Comparison of ENCODE assay signal across 9 mouse cellular contexts in genomic region chrX:14206112-14206875, GRCm38 (mm10). TPM values are rescaled to one million over a fixed set of nuclear protein-coding genes. Genes with fewer than 3 reads are reported as not detected.
DNase-seq lines count a peak whose midpoint lies in the region; ATAC-seq and TF ChIP-seq lines count a peak whose summit lies in the region.
"Had no signal": no experiment of that assay in that cellular context is flagged by ENCODE, and none has a peak within 500 bp of the region (broad histone marks: within the 10 kb centered on the region; RNA-seq: fewer than 3 reads in every experiment).

No protein-coding gene starts in this region.

- H3K36me3 ChIP-seq in lung, embryonic 16.5 days (ENCODE audit: control insufficient read depth, insufficient read depth, low read length): no peaks in the 10 kb centered on the region
- no peaks in the 10 kb centered on the region for H3K36me3 ChIP-seq in heart, postnatal 0 days (replicated peaks; ENCODE audit: control insufficient read depth, insufficient read depth, low read length)

- no peak overlapping the region for H3K4me3 ChIP-seq in lung, embryonic 16.5 days (ENCODE audit: low read length)
- no peak overlapping the region for H3K4me3 ChIP-seq in heart, postnatal 0 days (ENCODE audit: low read depth, low read length)

- H3K9ac ChIP-seq in lung, embryonic 16.5 days (ENCODE audit: low read length): no peak overlapping the region
- H3K9ac ChIP-seq in heart, postnatal 0 days (replicated peaks; ENCODE audit: low read depth, low read length): no peak overlapping the region

- no peak overlapping the region for H3K4me2 ChIP-seq in lung, embryonic 16.5 days (ENCODE audit: low read depth, low read length)
- no peak overlapping the region for H3K4me2 ChIP-seq in heart, postnatal 0 days (ENCODE audit: low read depth, low read length)

- H3K4me1 ChIP-seq in lung, embryonic 16.5 days (replicated peaks; ENCODE audit: control insufficient read depth, insufficient read depth, low read length): no peaks in the 10 kb centered on the region
- H3K4me1 ChIP-seq in heart, postnatal 0 days (ENCODE audit: control insufficient read depth, insufficient read depth): no peaks in the 10 kb centered on the region

- TF ChIP-seq EP300 in heart, postnatal 0 days (IDR thresholded peaks at IDR 0.05; ENCODE audit: low read depth): no peak

- no peak overlapping the region for H3K27ac ChIP-seq in lung, embryonic 16.5 days (ENCODE audit: low read length)
- 0 out of 2 replicates have a peak overlapping the region, but pooled peaks have one; percentile 1 for H3K27ac ChIP-seq in heart, postnatal 0 days (ENCODE audit: low read depth)

- TF ChIP-seq CTCF in heart, postnatal 0 days (IDR thresholded peaks at IDR 0.05; ENCODE audit: low read depth): no peak

- peak; percentile 12 for DNase-seq in gastrocnemius, adult 18-20 months (ENCODE audit: low spot score)
- no peak for DNase-seq in gastrocnemius, postnatal 25 days
- no peak for DNase-seq in lung, postnatal 25 days (ENCODE audit: low spot score)
- peak; percentile 39 for DNase-seq in heart, postnatal 0 days (ENCODE audit: low spot score)
- peak; percentile 20 for DNase-seq in right cerebral cortex, postnatal 14 days
- no peak for DNase-seq in adipocyte (ENCODE audit: low spot score)
- no peak for DNase-seq in testis, postnatal 10 days (ENCODE audit: low spot score)

- H3K27me3 ChIP-seq in lung, embryonic 16.5 days (ENCODE audit: control insufficient read depth, insufficient read depth, low read depth, low read length): no peaks in the 10 kb centered on the region
- no peaks in the 10 kb centered on the region for H3K27me3 ChIP-seq in heart, postnatal 0 days (ENCODE audit: control insufficient read depth, insufficient read depth, low read length)

- WGBS in lung, embryonic 16.5 days: 45% methylated on average over 8 of the region's 8 CpGs
- 37% methylated on average over 8 of the region's 8 CpGs for WGBS in heart, postnatal 0 days

- peak; percentile 34; the same call in 1 of the 2 replicates for ATAC-seq in lung, embryonic 16.5 days (ENCODE audit: low read depth)
- ATAC-seq in heart, postnatal 0 days (ENCODE audit: insufficient read depth, low read depth): peak; percentile 63; the same call in 1 of the 2 replicates

- no peaks in the 10 kb centered on the region for H3K9me3 ChIP-seq in lung, embryonic 16.5 days (ENCODE audit: control insufficient read depth, low read length)
- no peaks in the 10 kb centered on the region for H3K9me3 ChIP-seq in heart, postnatal 0 days (replicated peaks; ENCODE audit: control insufficient read depth, low read length)

RNA-seq across cellular contexts. Expression of gene H2al1n, which starts 4.7 kb away (rescaled TPM):
- not detected for total RNA-seq in gastrocnemius, adult 18-20 months (2021)
- total RNA-seq in gastrocnemius, postnatal 25 days (2021): not detected
- polyA plus RNA-seq in lung, embryonic 16.5 days (2015; fragmentation: Nextera tagmentation; extraction: Ambion mirVana): not detected in 2 replicates
- total RNA-seq in heart, postnatal 0 days (2014; rRNA removed; ENCODE audit: low replicate concordance): not detected in 2 replicates
- not detected in 2 replicates for polyA plus RNA-seq in heart, postnatal 0 days (2015; fragmentation: Nextera tagmentation; extraction: Ambion mirVana)
- total RNA-seq: layer of hippocampus, adult 18-20 months had no signal

Comparison
In these comparisons a context has a peak if more than half of its experiments do, and no peak if none do; other contexts are left out.
1. DNase-seq: peak in gastrocnemius, adult 18-20 months (single experiment), heart, postnatal 0 days (single experiment) and right cerebral cortex, postnatal 14 days (single experiment); none in gastrocnemius, postnatal 25 days (single experiment), lung, postnatal 25 days (single experiment), adipocyte (single experiment) and testis, postnatal 10 days (single experiment).